Mouse (Mus musculus): ENCODE measurements at regions not wholly inside any gene's neighbourhood (a gene's known extent, or its start where the extent isn't known, plus 50 kb on each side); places are given as distances from the start of the nearest gene placed in this dataset.
A peak's percentile ranks its signal among the peaks of the same experiment; 100 is the strongest.
"Not testable (repeated sequence)": the region's sequence is repeated elsewhere in the genome, so short reads cannot be mapped to it uniquely, and the experiment has no call there.

DNA sequence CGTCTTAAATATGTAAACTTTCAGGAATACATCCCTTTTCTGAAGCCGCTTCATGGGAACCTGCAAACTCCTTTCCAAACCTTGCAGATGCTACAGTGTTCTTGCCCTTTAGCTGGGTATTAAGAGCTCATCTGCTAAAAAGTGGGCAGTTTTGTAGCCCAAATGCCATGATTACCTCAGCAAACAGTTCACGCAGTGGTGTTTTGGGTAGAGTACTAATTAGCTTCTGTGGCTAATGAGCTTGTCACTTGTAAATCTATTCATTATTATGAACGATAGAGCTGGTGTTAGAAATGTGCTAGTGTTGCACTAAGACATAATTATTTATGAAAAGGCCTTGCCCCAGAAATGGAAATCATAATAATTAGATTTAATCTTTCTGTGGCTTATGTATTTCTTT lies 506.1 kb upstream of the Ccng1 start:
- H3K27ac ChIP-seq: no peak overlapping the region
- no peaks in the 10 kb centered on the region for H3K9me3 ChIP-seq
- ATAC-seq (ENCODE audit: insufficient number of reproducible peaks, insufficient read depth, low FRiP score, low TSS enrichment): no peak
- H3K4me2 ChIP-seq (replicated peaks): no peak overlapping the region
- H3K27me3 ChIP-seq: no peaks in the 10 kb centered on the region
- no peaks in the 10 kb centered on the region for H3K36me3 ChIP-seq
- no peak overlapping the region for H3K4me3 ChIP-seq
- no peaks in the 10 kb centered on the region for H3K4me1 ChIP-seq
- no peak overlapping the region for H3K9ac ChIP-seq
- 77% methylated on average over 4 of the region's 4 CpGs for WGBS

GRCm38 (mm10) chr11:41259915-41260619 lies 505.0 kb upstream of the Ccng1 start:
- no peaks in the 10 kb centered on the region for H3K4me1 ChIP-seq
- no peak overlapping the region for H3K27ac ChIP-seq
- no peaks in the 10 kb centered on the region for H3K9me3 ChIP-seq
- 86% methylated on average over 18 of the region's 18 CpGs for WGBS
- H3K36me3 ChIP-seq: no peaks in the 10 kb centered on the region
- no peak overlapping the region for H3K4me2 ChIP-seq (replicated peaks)
- H3K27me3 ChIP-seq: no peaks in the 10 kb centered on the region
- ATAC-seq (ENCODE audit: insufficient number of reproducible peaks, insufficient read depth, low FRiP score, low TSS enrichment): no peak
- H3K9ac ChIP-seq: no peak overlapping the region
- no peak overlapping the region for H3K4me3 ChIP-seq

DNA sequence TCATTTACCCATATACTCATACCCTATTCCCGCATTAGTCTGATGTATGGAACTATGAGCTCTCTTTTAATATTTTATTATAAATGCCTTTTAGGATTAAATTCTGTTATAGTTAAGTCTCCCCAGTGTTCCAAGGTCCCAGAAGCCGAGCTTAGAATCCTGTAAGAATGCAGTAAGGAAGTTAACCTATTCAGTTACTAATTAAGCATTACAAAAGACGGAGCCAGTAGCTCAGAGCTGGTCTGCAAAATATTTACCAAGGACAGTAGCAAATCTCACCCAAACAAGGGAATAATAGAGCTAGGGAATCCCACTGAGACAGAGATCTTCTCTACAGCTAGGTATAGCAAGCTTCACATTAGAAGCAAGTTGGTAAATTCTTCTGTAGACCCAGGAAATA lies 459.4 kb upstream of the Ccng1 start:
- not testable (repeated sequence) for H3K27ac ChIP-seq; ATAC-seq (ENCODE audit: insufficient number of reproducible peaks, insufficient read depth, low FRiP score, low TSS enrichment); H3K36me3 ChIP-seq; H3K9me3 ChIP-seq; H3K4me3 ChIP-seq; H3K4me2 ChIP-seq (replicated peaks); H3K27me3 ChIP-seq; H3K4me1 ChIP-seq; H3K9ac ChIP-seq
- WGBS: 42% methylated on average over 3 of the region's 3 CpGs

DNA sequence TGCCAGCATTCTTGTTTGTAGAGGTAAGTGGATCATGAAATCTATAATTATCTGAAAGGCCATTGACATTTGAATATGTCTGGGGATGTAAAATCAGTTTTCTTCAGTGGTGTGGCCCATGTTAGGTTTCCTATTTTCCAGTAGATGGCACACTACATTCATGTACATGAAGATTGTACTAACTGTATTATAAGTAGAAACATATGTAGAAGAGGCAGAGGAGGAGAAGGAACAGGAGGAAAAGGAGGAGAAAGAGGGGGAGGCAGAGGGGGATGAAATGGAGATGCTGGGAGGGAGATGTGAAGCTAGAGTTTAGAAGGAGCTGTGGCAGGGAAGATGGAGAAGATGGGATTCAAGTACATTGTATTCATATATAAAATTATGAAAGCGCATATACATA lies 447.1 kb upstream of the Ccng1 start:
- H3K9me3 ChIP-seq: no peaks in the 10 kb centered on the region
- H3K27me3 ChIP-seq: no peaks in the 10 kb centered on the region
- H3K36me3 ChIP-seq: no peaks in the 10 kb centered on the region
- no peak overlapping the region for H3K4me3 ChIP-seq
- no peaks in the 10 kb centered on the region for H3K4me1 ChIP-seq
- WGBS: 97% methylated on average over 1 of the region's 1 CpGs
- no peak overlapping the region for H3K9ac ChIP-seq
- ATAC-seq (ENCODE audit: insufficient number of reproducible peaks, insufficient read depth, low FRiP score, low TSS enrichment): 0 out of 2 replicates have a peak, but pooled peaks have one; percentile 52
- H3K4me2 ChIP-seq (replicated peaks): no peak overlapping the region
- H3K27ac ChIP-seq: no peak overlapping the region

GRCm38 (mm10) chr11:41193981-41194380 lies 438.9 kb upstream of the Ccng1 start:
- no peak overlapping the region for H3K4me2 ChIP-seq (replicated peaks)
- no peaks in the 10 kb centered on the region for H3K4me1 ChIP-seq
- H3K36me3 ChIP-seq: no peaks in the 10 kb centered on the region
- H3K4me3 ChIP-seq: no peak overlapping the region
- H3K9me3 ChIP-seq: no peaks in the 10 kb centered on the region
- no peak overlapping the region for H3K9ac ChIP-seq
- H3K27ac ChIP-seq: no peak overlapping the region
- WGBS: 73% methylated on average over 3 of the region's 3 CpGs
- no peak for ATAC-seq (ENCODE audit: insufficient number of reproducible peaks, insufficient read depth, low FRiP score, low TSS enrichment)
- no peaks in the 10 kb centered on the region for H3K27me3 ChIP-seq

- Histone ChIP-seq H3K4me2 (replicated peaks) (no peak overlapping the region), H3K27ac (no peak overlapping the region)
- WGBS: 59% methylated on average over 2 of the region's 2 CpGs
These were observed 405.5 kb upstream of the Ccng1 start for GRCm38 (mm10) chr11:41160492-41161175.

GRCm38 (mm10) chr11:41159927-41160326 lies 404.8 kb upstream of the Ccng1 start:
- no peaks in the 10 kb centered on the region for H3K27me3 ChIP-seq
- H3K27ac ChIP-seq: no peak overlapping the region
- no peak for ATAC-seq (ENCODE audit: insufficient number of reproducible peaks, insufficient read depth, low FRiP score, low TSS enrichment)
- H3K4me1 ChIP-seq: no peaks in the 10 kb centered on the region
- no peaks in the 10 kb centered on the region for H3K36me3 ChIP-seq
- no peak overlapping the region for H3K4me2 ChIP-seq (replicated peaks)
- no peak overlapping the region for H3K9ac ChIP-seq
- WGBS: 82% methylated on average over 1 of the region's 1 CpGs
- no peaks in the 10 kb centered on the region for H3K9me3 ChIP-seq
- H3K4me3 ChIP-seq: no peak overlapping the region

More at GRCm38 (mm10) chr11:41160492-41161175, 405.5 kb upstream of the Ccng1 start:
- no peak overlapping the region for H3K9ac ChIP-seq
- H3K4me3 ChIP-seq: no peak overlapping the region
- no peaks in the 10 kb centered on the region for H3K27me3 ChIP-seq
- no peaks in the 10 kb centered on the region for H3K4me1 ChIP-seq
- ATAC-seq (ENCODE audit: insufficient number of reproducible peaks, insufficient read depth, low FRiP score, low TSS enrichment): no peak
- no peaks in the 10 kb centered on the region for H3K9me3 ChIP-seq
- no peaks in the 10 kb centered on the region for H3K36me3 ChIP-seq

DNA sequence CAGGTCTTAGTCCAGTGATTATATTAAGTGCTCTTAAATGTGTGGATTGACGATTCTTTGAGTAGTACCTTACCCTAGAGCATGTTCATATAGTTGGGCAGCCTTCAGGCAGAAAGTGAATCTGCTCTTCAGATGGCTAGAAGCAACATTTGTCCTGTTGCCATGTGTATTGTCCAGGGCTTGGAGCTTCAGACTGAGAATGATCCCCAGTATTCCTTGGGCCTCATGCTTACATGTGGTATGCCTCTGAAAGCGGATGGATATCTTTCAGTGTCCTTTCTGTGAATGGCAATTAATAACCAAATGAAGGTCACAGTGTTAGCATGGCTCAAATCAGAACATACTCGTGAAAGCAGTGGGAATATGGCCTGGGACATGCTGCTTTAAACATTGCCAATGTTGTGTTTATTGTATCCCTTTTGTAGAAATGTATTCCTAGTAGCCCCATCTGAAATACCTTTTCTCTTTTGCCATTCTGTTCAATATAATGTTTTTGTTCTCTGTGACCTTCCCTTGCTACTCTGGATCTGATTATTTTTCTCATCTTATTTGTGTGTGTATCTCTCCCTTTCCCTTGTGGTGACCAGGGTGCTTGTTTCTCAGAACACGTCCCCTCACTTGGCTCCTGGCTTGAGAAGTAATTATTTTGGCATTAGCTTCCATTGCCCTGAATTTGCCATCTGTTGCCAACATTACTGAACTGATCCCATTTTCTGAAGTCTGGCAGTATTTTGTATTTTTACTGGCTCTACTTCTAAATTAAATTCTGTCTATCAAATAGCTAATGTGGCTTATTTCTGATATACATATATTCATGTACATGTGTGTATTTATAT lies 403.9 kb upstream of the Ccng1 start:
- no peak overlapping the region for H3K4me2 ChIP-seq (replicated peaks)
- H3K27ac ChIP-seq: no peak overlapping the region
- no peaks in the 10 kb centered on the region for H3K4me1 ChIP-seq
- H3K27me3 ChIP-seq: no peaks in the 10 kb centered on the region
- no peaks in the 10 kb centered on the region for H3K9me3 ChIP-seq
- ATAC-seq (ENCODE audit: insufficient number of reproducible peaks, insufficient read depth, low FRiP score, low TSS enrichment): no peak
- H3K36me3 ChIP-seq: no peaks in the 10 kb centered on the region
- WGBS: 77% methylated on average over 4 of the region's 4 CpGs
- H3K9ac ChIP-seq: no peak overlapping the region
- no peak overlapping the region for H3K4me3 ChIP-seq

- Histone ChIP-seq H3K9me3 (no peaks in the 10 kb centered on the region), H3K9ac (no peak overlapping the region), H3K4me1 (no peaks in the 10 kb centered on the region), H3K27me3 (no peaks in the 10 kb centered on the region), H3K4me3 (no peak overlapping the region), H3K4me2 (replicated peaks) (no peak overlapping the region), H3K36me3 (no peaks in the 10 kb centered on the region), H3K27ac (no peak overlapping the region)
- no peak for ATAC-seq (ENCODE audit: insufficient number of reproducible peaks, insufficient read depth, low FRiP score, low TSS enrichment)
- 92% methylated on average over 11 of the region's 11 CpGs for WGBS
These were observed 402.2 kb upstream of the Ccng1 start for GRCm38 (mm10) chr11:41157321-41157720.

Data from embryonic facial prominence, embryonic 12.5 days (tissue).